ENCODE assay signal across 51 mouse cellular contexts in genomic region chr3:124557317-124557716, GRCm38 (mm10). TPM values are rescaled to one million over a fixed set of nuclear protein-coding genes. Genes with fewer than 3 reads are reported as not detected.
"Had no signal": no experiment of that assay in that cellular context is flagged by ENCODE, and none has a peak within 500 bp of the region (broad histone marks: within the 10 kb centered on the region; RNA-seq: fewer than 3 reads in every experiment).

No protein-coding gene starts in this region.

- H3K9me3 ChIP-seq: heart, embryonic 12.5 days; heart, embryonic 13.5 days; heart, embryonic 15.5 days; hindbrain, embryonic 10.5 days; hindbrain, embryonic 12.5 days; hindbrain, embryonic 13.5 days; hindbrain, embryonic 15.5 days; intestine, embryonic 15.5 days; kidney, embryonic 15.5 days had no signal

- H3K27ac ChIP-seq: heart, embryonic 13.5 days; heart, embryonic 15.5 days; hindbrain, embryonic 10.5 days; hindbrain, embryonic 12.5 days; hindbrain, embryonic 13.5 days; hindbrain, embryonic 14.5 days; hindbrain, embryonic 15.5 days; hindbrain, postnatal 0 days; intestine, embryonic 15.5 days; kidney, embryonic 15.5 days; kidney, postnatal 0 days; layer of hippocampus, adult 2 months; left cerebral cortex, adult 2 months had no signal

- H3K9ac ChIP-seq: heart, embryonic 12.5 days; heart, embryonic 13.5 days; heart, embryonic 15.5 days; hindbrain, embryonic 12.5 days; hindbrain, embryonic 13.5 days; hindbrain, embryonic 14.5 days; hindbrain, embryonic 15.5 days; intestine, embryonic 15.5 days; kidney, embryonic 15.5 days had no signal

- H3K36me3 ChIP-seq: heart, embryonic 12.5 days; heart, embryonic 13.5 days; heart, embryonic 15.5 days; hindbrain, embryonic 10.5 days; hindbrain, embryonic 12.5 days; hindbrain, embryonic 13.5 days; hindbrain, embryonic 15.5 days; intestine, embryonic 15.5 days; kidney, embryonic 15.5 days had no signal

- H3K4me1 ChIP-seq: heart, embryonic 12.5 days; heart, embryonic 13.5 days; heart, embryonic 15.5 days; hindbrain, embryonic 10.5 days; hindbrain, embryonic 12.5 days; hindbrain, embryonic 13.5 days; hindbrain, embryonic 15.5 days; intestine, embryonic 15.5 days; kidney, embryonic 15.5 days had no signal

- H3K4me3 ChIP-seq: heart, embryonic 12.5 days; heart, embryonic 13.5 days; heart, embryonic 15.5 days; hindbrain, embryonic 10.5 days; hindbrain, embryonic 12.5 days; hindbrain, embryonic 13.5 days; hindbrain, embryonic 15.5 days; intestine, embryonic 15.5 days; kidney, embryonic 15.5 days; layer of hippocampus, adult 2 months; left cerebral cortex, adult 2 months had no signal

- DNase-seq: heart, postnatal 10 days; heart, postnatal 14 days; heart, postnatal 36 days; heart, postnatal 4 days; kidney, adult 11 months; kidney, adult 18-20 months; kidney, adult 2 months; kidney, adult 8-10 months; kidney, adult 9 months; kidney, postnatal 10 days; kidney, postnatal 14 days; kidney, postnatal 25 days; kidney, postnatal 36 days; kidney, postnatal 4 days; layer of hippocampus, adult 9-11 months; layer of hippocampus, postnatal 36 days had no signal

- H3K27me3 ChIP-seq: heart, embryonic 12.5 days; heart, embryonic 13.5 days; heart, embryonic 15.5 days; hindbrain, embryonic 12.5 days; hindbrain, embryonic 13.5 days; hindbrain, embryonic 15.5 days; intestine, embryonic 15.5 days; kidney, embryonic 15.5 days had no signal

RNA-seq across cellular contexts. Expression of gene 1700003H04Rik, which starts 23.6 kb away (rescaled TPM):
- total RNA-seq: heart, postnatal 10 days; heart, postnatal 14 days; heart, postnatal 25 days; heart, postnatal 36 days; heart, postnatal 4 days; hematopoietic stem cell, adult 5-6 weeks; hindbrain, postnatal 0 days; layer of hippocampus, adult 18-20 months; layer of hippocampus, adult 2 months; layer of hippocampus, adult 8-10 months; layer of hippocampus, postnatal 10 days; layer of hippocampus, postnatal 14 days; layer of hippocampus, postnatal 25 days; layer of hippocampus, postnatal 36 days; left cerebral cortex, adult 18-20 months; left cerebral cortex, adult 2 months had no signal
- polyA plus RNA-seq: heart, embryonic 11.5 days; heart, embryonic 12.5 days; heart, embryonic 13.5 days; heart, embryonic 14.5 days; heart, embryonic 15.5 days; heart, embryonic 16.5 days; heart, postnatal 0 days; hindbrain, embryonic 10.5 days; hindbrain, embryonic 11.5 days; hindbrain, embryonic 12.5 days; hindbrain, embryonic 13.5 days; hindbrain, embryonic 14.5 days; hindbrain, embryonic 15.5 days; hindbrain, embryonic 16.5 days; hindbrain, postnatal 0 days; inflammation-experienced regulatory T-cells, adult 6 months; intestine, embryonic 14.5 days; intestine, embryonic 15.5 days; intestine, embryonic 16.5 days; intestine, postnatal 0 days; kidney, adult 2 months; kidney, embryonic 14.5 days; kidney, embryonic 15.5 days; kidney, embryonic 16.5 days; kidney, postnatal 0 days; large intestine, adult 2 months had no signal
